Mouse (Mus musculus) kidney, embryonic 16.5 days (tissue): ENCODE data around the gene Hoxd11. TPM values are rescaled to one million over a fixed set of nuclear protein-coding genes. Genes with fewer than 3 reads are reported as not detected.

Experiments used
- ATAC-seq: fragments of 200-750 bp; cut with Nextera tagmentation; 2 replicates; pipeline ENCODE4 v1.8.0; 2017; ENCODE audit warnings: moderate TSS enrichment; ENCODE audit not compliant: low FRiP score, low TSS enrichment
- H3K27ac ChIP-seq: fragments of 300-500 bp; sonication (generic); 2 replicates; pipeline ENCODE4 v1.5.1; 2014; ENCODE audit warnings: low read length
- H3K27me3 ChIP-seq: fragments of 300-500 bp; sonication (generic); 2 replicates; pipeline ENCODE4 v1.6.1; 2014; ENCODE audit warnings: low read length, control low read depth, mixed read lengths; ENCODE audit not compliant: insufficient read depth
- H3K36me3 ChIP-seq: fragments of 300-500 bp; sonication (generic); 2 replicates; pipeline ENCODE4 v1.6.1; 2014; ENCODE audit warnings: low read length, control low read depth, mixed read lengths; ENCODE audit not compliant: insufficient read depth
- H3K4me1 ChIP-seq: fragments of 300-500 bp; sonication (generic); 2 replicates; pipeline ENCODE4 v1.6.1; 2014; ENCODE audit warnings: low read length, control low read depth, mixed read lengths; ENCODE audit not compliant: insufficient read depth
- H3K4me2 ChIP-seq: fragments of 300-500 bp; sonication (generic); replicated peaks from 2 replicates; pipeline ENCODE4 v1.6.1; 2014; ENCODE audit warnings: low read depth, low read length
- H3K4me3 ChIP-seq: fragments of 300-500 bp; sonication (generic); 2 replicates; pipeline ENCODE4 v1.5.1; 2014; ENCODE audit warnings: mild to moderate bottlenecking, low read length
- H3K9ac ChIP-seq: fragments of 300-500 bp; sonication (generic); replicated peaks from 2 replicates; pipeline ENCODE4 v1.6.1; 2014; ENCODE audit warnings: low read length
- H3K9me3 ChIP-seq: fragments of 300-500 bp; sonication (generic); 2 replicates; pipeline ENCODE4 v1.6.1; 2016; ENCODE audit warnings: low read length, control low read depth
- WGBS: fragments of 180-500 bp; shearing (Covaris S2); extraction: QIAGEN DNeasy Blood & Tissue Kit; methylation state at CpG from one replicate; pipeline ENCODE4 v1.1.7; 2014; 5-methylcytosine and 5-hydroxymethylcytosine counted together
- polyA plus RNA-seq: library from polyadenylated mRNA; unstranded; fragments of >200 nt; fragmentation: Nextera tagmentation; extraction: Ambion mirVana; gene quantifications from 2 replicates; pipeline ENCODE4 v1.2.1, GENCODE M21; 2015

Gene Hoxd11
- polyA plus RNA-seq, 1 experiment from 2014 or later, result 13.9 TPM

- Histone ChIP-seq H3K4me2 (peak overlapping the region; percentile 49), H3K27me3 (peaks cover 80% of the 10 kb centered on the region), H3K36me3 (no peaks in the 10 kb centered on the region), H3K4me1 (peaks cover 4% of the 10 kb centered on the region; the same call in 1 of the 2 replicates), H3K27ac (no peak overlapping the region), H3K4me3 (peak overlapping the region; percentile 35), H3K9ac (no peak overlapping the region), H3K9me3 (no peaks in the 10 kb centered on the region)
- ATAC-seq, result 0 out of 2 replicates have a peak, but pooled peaks have one; percentile 25
- under 1% methylated on average over 57 of the region's 69 CpGs for WGBS
These were observed 23.3 kb upstream of the Hoxd11 start for GRCm38 (mm10) chr2:74655821-74656631.

- WGBS, result 3% methylated on average over 4 of the region's 4 CpGs
- no peak overlapping the region for H3K4me3 ChIP-seq
- no peak overlapping the region for H3K27ac ChIP-seq
- peaks cover 4% of the 10 kb centered on the region; the same call in 1 of the 2 replicates for H3K4me1 ChIP-seq
- H3K9me3 ChIP-seq, result no peaks in the 10 kb centered on the region
- no peak overlapping the region for H3K9ac ChIP-seq
- no peaks in the 10 kb centered on the region for H3K36me3 ChIP-seq
- H3K27me3 ChIP-seq, result peaks cover 81% of the 10 kb centered on the region
- ATAC-seq, result no peak
- H3K4me2 ChIP-seq, result no peak overlapping the region
These were observed 22.7 kb upstream of the Hoxd11 start for GRCm38 (mm10) chr2:74656632-74657021.

- ATAC-seq, result no peak
- Histone ChIP-seq H3K9ac (no peak overlapping the region), H3K27me3 (peaks cover 80% of the 10 kb centered on the region), H3K4me2 (no peak overlapping the region; the same call in 1 of the 2 replicates), H3K4me1 (peaks cover 4% of the 10 kb centered on the region; the same call in 1 of the 2 replicates), H3K36me3 (no peaks in the 10 kb centered on the region), H3K4me3 (peak overlapping the region; percentile 19), H3K27ac (no peak overlapping the region), H3K9me3 (no peaks in the 10 kb centered on the region)
- WGBS, result 2% methylated on average over 62 of the region's 62 CpGs
These were observed 21.9 kb upstream of the Hoxd11 start for GRCm38 (mm10) chr2:74657251-74658023.

GRCm38 (mm10) chr2:74658024-74658666, 21.2 kb upstream of the Hoxd11 start:
- no peak overlapping the region for H3K27ac ChIP-seq
- H3K36me3 ChIP-seq, result no peaks in the 10 kb centered on the region
- peak overlapping the region; percentile 19 for H3K4me3 ChIP-seq
- H3K4me1 ChIP-seq, result peaks cover 4% of the 10 kb centered on the region; the same call in 1 of the 2 replicates
- no peak for ATAC-seq
- H3K9me3 ChIP-seq, result no peaks in the 10 kb centered on the region
- H3K4me2 ChIP-seq, result no peak overlapping the region; the same call in 1 of the 2 replicates
- H3K27me3 ChIP-seq, result peaks cover 84% of the 10 kb centered on the region
- WGBS, result 2% methylated on average over 15 of the region's 15 CpGs
- H3K9ac ChIP-seq, result no peak overlapping the region

- Histone ChIP-seq H3K4me2 (no peak overlapping the region), H3K27me3 (peaks cover 89% of the 10 kb centered on the region), H3K27ac (no peak overlapping the region), H3K36me3 (no peaks in the 10 kb centered on the region), H3K4me3 (no peak overlapping the region), H3K4me1 (peaks cover 4% of the 10 kb centered on the region; the same call in 1 of the 2 replicates), H3K9ac (no peak overlapping the region), H3K9me3 (no peaks in the 10 kb centered on the region)
- WGBS, result under 1% methylated on average over 47 of the region's 47 CpGs
- ATAC-seq, result no peak
These were observed 20.5 kb upstream of the Hoxd11 start for GRCm38 (mm10) chr2:74658667-74659371.

GRCm38 (mm10) chr2:74659507-74660005, 19.8 kb upstream of the Hoxd11 start, which contains the start of gene Evx2:
Gene Evx2 (minus strand): TSS chr2:74659557.
- no peak within 1 kb of the TSS for H3K4me2 ChIP-seq
- peaks cover 4% of the 10 kb centered on the region; the same call in 1 of the 2 replicates for H3K4me1 ChIP-seq
- no peak within 1 kb of the TSS for H3K27ac ChIP-seq
- H3K4me3 ChIP-seq, result no peak within 1 kb of the TSS
- WGBS, result 1% methylated on average over 28 of the region's 28 CpGs
- ATAC-seq, result no peak
- H3K36me3 ChIP-seq, result no peaks in the 10 kb centered on the region
- no peak within 1 kb of the TSS for H3K9ac ChIP-seq
- H3K9me3 ChIP-seq, result no peaks in the 10 kb centered on the region
- peaks cover 89% of the 10 kb centered on the region for H3K27me3 ChIP-seq

- peaks cover 87% of the 10 kb centered on the region for H3K27me3 ChIP-seq
- H3K36me3 ChIP-seq, result no peaks in the 10 kb centered on the region
- no peak overlapping the region for H3K27ac ChIP-seq
- H3K9ac ChIP-seq, result no peak overlapping the region
- ATAC-seq, result no peak
- WGBS, result 1% methylated on average over 30 of the region's 30 CpGs
- peak overlapping the region; percentile 2; the same call in 1 of the 2 replicates for H3K4me3 ChIP-seq
- H3K4me1 ChIP-seq, result peaks cover 2% of the 10 kb centered on the region; the same call in 1 of the 2 replicates
- no peaks in the 10 kb centered on the region for H3K9me3 ChIP-seq
- no peak overlapping the region for H3K4me2 ChIP-seq
These were observed 18.7 kb upstream of the Hoxd11 start for GRCm38 (mm10) chr2:74660421-74661375.

- Histone ChIP-seq H3K4me3 (peak overlapping the region; percentile 17), H3K36me3 (no peaks in the 10 kb centered on the region), H3K27ac (no peak overlapping the region), H3K4me1 (no peaks in the 10 kb centered on the region; the same call in 1 of the 2 replicates), H3K4me2 (peak overlapping the region; percentile 35), H3K27me3 (peaks cover 86% of the 10 kb centered on the region), H3K9ac (no peak overlapping the region), H3K9me3 (no peaks in the 10 kb centered on the region)
- WGBS, result under 1% methylated on average over 14 of the region's 14 CpGs
- peak; percentile 55 for ATAC-seq
These were observed 17.7 kb upstream of the Hoxd11 start for GRCm38 (mm10) chr2:74661685-74662084.
